Mouse (Mus musculus): ENCODE measurements around the gene Ugt1a6a. TPM values are rescaled to one million over a fixed set of nuclear protein-coding genes. Genes with fewer than 3 reads are reported as not detected.

Ugt1a6a gene
- 10 to 100 TPM; 28.8 to 37.4 TPM for total RNA-seq (2023)

DNA sequence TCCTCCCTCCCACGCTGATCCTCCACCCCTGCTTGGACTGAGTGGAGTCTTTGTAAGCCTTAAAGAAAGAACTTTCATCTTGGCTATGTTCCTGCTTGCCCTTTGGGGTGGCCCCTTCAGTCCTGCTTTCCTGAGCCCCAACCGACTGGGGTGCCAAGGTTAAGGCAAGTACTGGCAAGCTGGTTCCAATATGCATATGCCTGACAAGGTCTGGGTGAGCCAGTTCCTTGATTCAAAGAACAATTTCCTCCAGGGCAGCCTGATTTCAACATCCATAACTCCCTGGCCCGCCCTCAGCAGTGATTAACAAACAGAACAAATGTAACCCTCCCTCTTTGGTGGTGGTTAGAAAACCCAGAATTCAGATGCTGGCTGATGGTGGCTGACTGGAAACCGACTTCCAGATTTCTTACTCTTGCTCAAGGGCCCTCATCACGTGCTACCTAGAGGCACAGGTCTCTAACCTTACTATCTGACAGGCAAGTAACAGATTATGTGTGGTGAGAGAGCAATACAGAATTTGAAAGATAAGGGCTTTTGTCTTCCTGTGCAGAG, at the start of gene Ugt1a6a:
TSS of gene Ugt1a6a (plus strand) at position 353 of the 555 bp plus-strand sequence.

DNA sequence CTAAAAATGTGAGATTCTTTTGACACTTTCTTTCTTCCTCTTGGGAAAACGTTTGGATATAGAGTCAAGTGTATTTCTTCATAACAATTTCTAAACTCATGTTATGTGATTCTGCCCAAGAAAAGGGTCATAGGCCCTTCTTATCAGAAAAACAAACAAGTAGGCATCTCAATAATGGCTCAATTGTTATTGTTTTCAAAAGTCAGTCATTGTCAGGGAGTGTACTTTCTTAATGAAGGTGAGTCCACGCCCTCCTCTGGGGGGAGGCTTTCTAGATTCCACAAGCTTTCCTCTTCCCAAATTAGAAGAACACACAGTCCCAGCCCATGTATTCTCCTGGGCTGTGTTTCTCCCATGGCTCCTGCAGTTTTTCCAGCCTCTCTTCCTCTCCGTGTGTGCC, 47.1 kb upstream of the Ugt1a6a start, which contains the start of gene Ugt1a8:
TSS of gene Ugt1a8 (plus strand) at position 301 of the 400 bp plus-strand sequence.

DNA sequence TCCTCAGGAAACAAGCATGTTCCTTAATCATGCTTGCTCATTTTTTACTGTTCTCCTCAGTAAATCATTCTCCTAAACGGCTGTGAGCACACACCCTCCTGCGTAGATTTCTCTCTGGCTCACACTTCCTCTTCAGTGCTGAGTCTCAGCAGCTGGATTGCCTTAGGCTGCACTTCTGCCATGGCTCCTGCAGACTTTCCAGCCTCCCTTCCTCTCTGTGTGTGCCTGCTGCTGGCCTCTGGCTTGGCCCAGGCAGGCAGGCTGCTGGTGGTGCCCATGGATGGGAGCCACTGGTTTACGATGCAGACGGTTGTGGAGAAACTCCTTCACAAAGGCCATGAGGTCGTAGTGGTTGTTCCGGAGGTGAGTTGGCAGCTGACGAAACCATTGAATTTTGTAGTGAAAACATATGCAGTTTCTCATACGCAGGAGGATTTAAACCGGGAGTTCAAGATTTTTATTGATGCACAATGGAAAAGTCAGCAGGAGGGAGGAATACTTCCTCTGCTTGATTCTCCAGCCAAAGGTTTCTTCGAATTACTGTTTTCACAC, 39.6 kb upstream of the Ugt1a6a start, which contains the start of gene Ugt1a7c:
TSS of gene Ugt1a7c (plus strand) at position 122 of the 552 bp plus-strand sequence.

DNA sequence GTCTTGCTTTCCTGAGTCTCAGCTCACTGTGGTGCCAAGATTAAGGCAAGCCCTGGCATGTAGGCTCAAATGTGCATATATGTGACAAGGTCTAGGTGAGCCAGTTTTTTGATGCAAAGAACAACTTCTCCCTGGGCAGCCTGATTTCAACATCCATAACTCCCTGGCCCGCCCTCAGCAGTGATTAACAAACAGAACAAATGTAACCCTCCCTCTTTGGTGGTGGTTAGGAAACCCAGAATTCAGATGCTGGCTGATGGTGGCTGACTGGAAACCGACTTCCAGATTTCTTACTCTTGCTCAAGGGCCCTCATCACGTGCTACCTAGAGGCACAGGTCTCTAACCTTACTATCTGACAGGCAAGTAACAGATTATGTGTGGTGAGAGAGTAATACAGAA, 31.6 kb upstream of the Ugt1a6a start, which contains the start of gene Ugt1a6b:
TSS of gene Ugt1a6b (plus strand) at position 234 of the 400 bp plus-strand sequence.

DNA sequence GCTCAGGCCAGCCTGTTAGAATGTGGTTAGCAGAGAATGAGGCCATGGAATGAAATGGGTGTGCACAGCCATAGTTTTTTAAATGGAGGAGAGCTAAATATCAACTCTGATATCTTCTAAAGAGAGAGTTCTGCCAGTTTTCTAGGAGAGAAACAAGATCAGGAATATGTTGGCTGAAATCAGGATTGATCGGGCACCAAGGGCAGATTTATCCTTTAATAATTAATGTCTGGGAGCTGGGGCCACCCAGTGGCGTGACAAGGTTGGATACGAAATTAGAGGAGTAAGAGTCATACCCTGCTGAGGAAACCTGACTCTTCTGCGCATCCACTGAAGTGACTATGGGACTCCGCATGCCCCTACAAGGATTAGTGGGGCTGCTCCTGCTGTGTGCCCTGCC, 31.1 kb downstream of the Ugt1a6a start, which contains the start of gene Ugt1a5:
TSS of gene Ugt1a5 (plus strand) at position 302 of the 400 bp plus-strand sequence.

DNA sequence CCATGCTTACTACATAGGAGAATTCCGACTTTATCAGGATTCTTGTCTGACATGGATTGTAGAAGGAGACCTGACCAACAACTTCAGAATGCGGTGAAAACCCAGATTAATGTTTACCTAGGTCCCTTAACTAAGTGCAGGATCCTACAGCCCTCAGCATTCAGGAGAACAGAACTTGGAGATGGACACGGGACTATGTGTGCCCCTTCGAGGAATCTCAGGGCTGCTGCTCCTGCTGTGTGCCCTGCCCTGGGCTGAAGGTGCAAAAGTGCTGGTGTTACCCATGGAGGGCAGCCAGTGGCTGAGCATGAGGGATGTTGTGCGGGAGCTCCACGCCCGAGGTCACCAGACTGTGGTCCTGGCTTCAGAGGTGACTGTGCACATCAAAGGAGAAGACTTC, 65.8 kb downstream of the Ugt1a6a start, which contains the start of gene Ugt1a2:
TSS of gene Ugt1a2 (plus strand) at position 146 of the 400 bp plus-strand sequence.

DNA sequence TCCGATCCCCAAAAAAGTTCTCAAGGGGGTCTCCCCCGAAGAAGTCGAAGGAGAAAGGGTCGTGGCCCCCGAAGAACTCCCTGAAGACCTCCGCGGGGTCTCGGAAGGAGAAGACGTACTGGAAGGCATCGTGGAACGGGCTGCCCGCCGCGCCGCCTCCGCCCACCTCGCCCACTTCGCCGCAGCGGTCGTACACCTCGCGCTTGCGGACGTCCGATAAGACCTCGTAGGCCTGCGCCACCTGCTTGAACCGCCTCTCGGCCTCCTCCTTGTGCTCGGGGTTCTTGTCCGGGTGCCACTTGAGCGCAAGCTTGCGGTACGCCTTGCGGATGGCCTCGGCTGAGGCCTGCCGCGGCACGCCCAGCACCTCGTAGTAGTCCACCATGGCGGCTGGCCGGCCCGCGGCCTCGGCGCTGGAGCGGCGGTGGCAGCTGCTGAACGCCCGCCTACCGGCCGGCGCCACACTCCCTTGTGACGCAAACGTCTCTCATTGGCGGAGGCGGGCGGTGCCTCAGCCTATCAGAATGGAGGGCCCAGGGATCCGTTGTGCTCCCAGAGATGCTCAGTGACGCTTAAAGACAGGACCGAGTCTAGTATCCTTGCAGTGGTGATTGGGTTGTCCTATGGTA, 70.8 kb downstream of the Ugt1a6a start, which contains the start of gene Dnajb3:
TSS of gene Dnajb3 (minus strand) at position 489 of the 629 bp plus-strand sequence.

DNA sequence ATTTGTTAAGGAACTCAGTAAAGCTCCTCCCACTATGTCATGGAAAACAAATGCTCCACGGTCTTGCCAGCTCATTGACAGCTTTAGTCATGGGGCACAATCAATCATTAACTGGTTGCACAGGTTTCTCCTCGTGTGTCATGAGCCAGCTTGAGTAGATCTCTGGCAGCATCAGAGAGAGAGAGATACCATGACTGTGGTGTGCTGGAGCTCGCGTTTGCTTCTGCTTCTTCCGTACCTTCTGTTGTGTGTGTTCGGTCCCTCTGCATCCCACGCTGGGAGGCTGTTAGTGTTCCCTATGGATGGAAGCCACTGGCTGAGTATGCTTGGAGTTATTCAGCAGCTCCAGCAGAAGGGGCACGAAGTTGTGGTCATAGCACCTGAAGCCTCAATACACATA, 77.2 kb downstream of the Ugt1a6a start, which contains the start of gene Ugt1a1:
TSS of gene Ugt1a1 (plus strand) at position 148 of the 400 bp plus-strand sequence.

DNA sequence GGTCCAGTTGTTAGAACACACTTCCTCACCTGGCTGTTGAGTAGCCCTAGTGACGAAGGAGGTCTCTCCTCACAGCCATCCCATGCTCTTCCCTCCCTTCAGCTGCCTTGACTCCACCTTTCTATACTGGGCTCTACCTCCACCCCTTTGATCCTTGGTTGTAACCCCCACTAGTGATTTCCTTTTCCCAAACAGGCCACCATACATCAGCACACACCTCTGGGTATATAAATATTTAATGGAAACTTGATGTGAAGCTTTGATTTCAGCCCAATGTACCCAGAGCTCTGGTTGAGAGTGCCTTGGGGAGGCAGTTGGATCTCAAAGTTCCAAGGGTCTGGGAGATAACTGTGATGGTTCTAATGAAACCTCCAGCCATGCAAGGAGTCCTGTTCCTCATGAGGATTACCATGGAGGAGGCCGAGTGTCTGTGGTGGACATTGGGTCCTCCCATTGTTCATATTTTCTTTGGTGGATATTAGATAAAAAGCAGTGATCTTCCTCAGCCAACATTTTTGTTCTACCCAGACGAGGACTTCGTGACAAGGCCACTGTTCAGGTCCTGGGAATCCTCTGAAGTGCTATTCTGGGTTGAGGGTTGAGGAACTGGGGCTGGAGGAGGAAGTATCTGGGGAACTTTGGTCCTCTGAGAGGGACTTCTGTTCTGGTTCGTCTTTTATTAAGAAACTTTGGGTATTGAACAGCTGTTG, 92.2 kb downstream of the Ugt1a6a start, which contains the start of gene Mroh2a:
TSS of gene Mroh2a (plus strand) at position 317 of the 710 bp plus-strand sequence.

Other genes starting within 250 kb of the Ugt1a6a start
- gene Usp40, start 126.3 kb upstream of the Ugt1a6a start, total RNA-seq (2023) = 1 to 10 TPM; 4.4 to 7.3 TPM
- gene Ugt1a10, start 79.4 kb upstream of the Ugt1a6a start, total RNA-seq (2023) = not detected
- not detected for gene Ugt1a9, start 64.0 kb upstream of the Ugt1a6a start, total RNA-seq (2023)
- not detected for gene Ugt1a8, start 47.0 kb upstream of the Ugt1a6a start, total RNA-seq (2023)
- gene Ugt1a7c, start 39.7 kb upstream of the Ugt1a6a start, total RNA-seq (2023) = 10 to 100 TPM; 86.4 to 92.8 TPM
- gene Ugt1a6b, start 31.6 kb upstream of the Ugt1a6a start, total RNA-seq (2023) = 10 to 100 TPM; 37.8 to 50.4 TPM
- 10 to 100 TPM; 15.6 to 28.6 TPM for gene Ugt1a5, start 31.2 kb downstream of the Ugt1a6a start, total RNA-seq (2023)
- 1 to 10 TPM; 6.4 to 9.4 TPM for gene Ugt1a2, start 65.8 kb downstream of the Ugt1a6a start, total RNA-seq (2023)
- under 1 TPM; 0.40 to 0.88 TPM for gene Dnajb3, start 71.0 kb downstream of the Ugt1a6a start, total RNA-seq (2023)
- gene Ugt1a1, start 77.2 kb downstream of the Ugt1a6a start, total RNA-seq (2023) = 1 to 10 TPM; 5.1 to 7.5 TPM
- 1 to 10 TPM in 1 of 2 experiments, under 1 TPM in 1; 0.26 to 1.8 TPM for gene Mroh2a, start 92.2 kb downstream of the Ugt1a6a start, total RNA-seq (2023)
- 100 to 1,000 TPM; 220 to 228 TPM for gene Hjurp, start 142.8 kb downstream of the Ugt1a6a start, total RNA-seq (2023)
- gene Trpm8, start 142.9 kb downstream of the Ugt1a6a start, total RNA-seq (2023) = not detected